Mouse (Mus musculus) urinary bladder, postnatal 4 days (tissue): ENCODE results near the gene Ncoa5.

Source experiments
- DNase-seq, 2 experiments: peaks; one replicate each; pipeline ENCODE4 v3.0.0; 2021 to 2022; ENCODE audit warnings: low spot score in 2 of 2

Ncoa5 gene

DNA sequence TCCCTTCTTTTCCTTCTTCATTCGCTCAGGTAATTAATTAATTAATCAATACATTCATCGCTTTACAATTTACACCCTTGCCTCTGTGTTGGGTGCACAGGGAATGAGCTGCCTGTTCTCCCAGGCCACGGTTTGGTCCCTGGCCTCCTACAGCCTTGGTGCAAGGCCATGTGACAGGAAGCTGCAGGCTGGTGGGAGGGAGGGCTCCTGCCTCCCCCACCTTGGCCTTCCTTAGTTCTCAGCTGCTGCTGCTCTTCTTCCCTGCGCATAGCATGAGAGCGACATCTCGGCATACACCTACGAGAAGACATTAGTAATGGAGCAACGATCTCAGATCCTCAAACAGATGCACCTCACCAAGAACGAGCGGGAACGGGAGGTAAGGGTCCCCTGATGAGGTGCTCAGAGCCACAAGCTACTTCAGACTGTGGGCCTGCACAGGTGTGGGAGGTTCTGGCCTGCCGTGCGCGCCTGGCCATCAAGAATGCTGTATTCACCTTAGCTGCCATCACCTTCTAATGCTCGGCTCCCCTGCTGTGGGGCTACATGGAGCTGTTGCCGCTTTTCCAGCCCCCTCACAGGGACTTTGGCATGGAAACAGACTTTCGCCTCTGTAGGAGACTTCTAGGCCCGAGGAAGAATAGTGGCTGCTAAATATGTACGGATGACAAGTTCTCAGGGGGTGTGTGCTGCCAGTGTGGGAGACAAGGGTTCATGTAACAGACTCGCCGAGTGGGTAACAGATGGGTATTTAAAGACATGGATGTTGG lies 39.8 kb downstream of the Ncoa5 start:
- DNase-seq = no peak

DNA sequence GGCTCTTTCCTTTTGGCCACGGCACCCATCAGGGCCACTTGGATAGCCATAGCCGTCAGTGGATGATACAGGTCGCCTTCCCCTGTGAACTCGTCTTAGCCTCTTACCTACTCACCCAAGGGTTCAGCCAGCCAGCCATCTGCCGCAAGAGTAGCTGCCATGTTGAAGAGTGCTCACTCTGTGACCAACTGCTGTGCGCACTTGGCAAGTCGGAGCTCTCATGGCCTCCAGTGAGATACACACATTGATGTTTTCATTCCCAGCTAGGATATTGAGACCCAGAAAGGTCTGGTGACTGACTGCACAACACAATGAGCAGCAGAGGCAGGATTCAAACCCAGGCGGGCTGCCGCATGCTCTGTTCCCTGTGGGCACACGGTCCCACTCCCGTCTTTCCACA lies 40.5 kb downstream of the Ncoa5 start:
- no peak for DNase-seq

DNA sequence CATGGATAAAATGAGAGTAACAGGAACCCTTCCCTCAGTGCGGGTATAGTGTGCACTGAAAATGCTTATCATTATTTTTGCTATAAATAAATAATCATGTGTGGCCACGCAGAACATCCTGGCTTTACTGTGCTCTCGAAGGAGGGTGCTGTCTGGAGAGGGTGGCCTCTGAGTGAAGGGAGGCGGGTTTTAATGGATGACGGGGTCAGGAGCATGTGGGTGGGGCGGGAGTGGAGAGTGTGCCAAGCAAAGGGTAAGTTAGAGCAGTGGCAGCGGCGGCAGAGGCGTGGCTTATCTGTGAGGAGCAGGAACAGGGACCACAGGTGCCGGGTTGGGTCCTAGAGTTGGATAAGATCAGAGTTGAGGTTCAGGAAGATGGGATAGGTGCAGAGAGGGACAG lies 42.9 kb downstream of the Ncoa5 start:
- DNase-seq = no peak

DNA sequence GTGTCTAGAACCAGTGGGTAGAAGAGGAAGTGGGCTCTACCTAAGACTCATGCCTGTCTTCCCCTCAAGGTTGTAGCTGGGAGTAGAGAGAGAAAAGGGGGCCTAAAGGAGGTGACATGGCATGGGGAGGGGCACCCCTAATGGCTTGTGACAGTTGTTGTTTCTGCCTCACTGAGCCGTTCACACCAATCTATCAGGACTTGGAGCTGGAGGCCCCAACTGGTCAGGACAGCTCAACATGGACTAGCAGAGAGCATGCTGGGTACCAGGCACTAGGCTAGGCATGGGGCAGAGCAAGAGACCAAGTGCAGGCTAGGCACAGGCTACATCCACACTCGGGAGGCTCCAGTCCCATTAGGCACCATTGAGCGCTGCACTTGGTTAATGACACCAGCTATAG lies 43.6 kb downstream of the Ncoa5 start:
- no peak for DNase-seq

DNA sequence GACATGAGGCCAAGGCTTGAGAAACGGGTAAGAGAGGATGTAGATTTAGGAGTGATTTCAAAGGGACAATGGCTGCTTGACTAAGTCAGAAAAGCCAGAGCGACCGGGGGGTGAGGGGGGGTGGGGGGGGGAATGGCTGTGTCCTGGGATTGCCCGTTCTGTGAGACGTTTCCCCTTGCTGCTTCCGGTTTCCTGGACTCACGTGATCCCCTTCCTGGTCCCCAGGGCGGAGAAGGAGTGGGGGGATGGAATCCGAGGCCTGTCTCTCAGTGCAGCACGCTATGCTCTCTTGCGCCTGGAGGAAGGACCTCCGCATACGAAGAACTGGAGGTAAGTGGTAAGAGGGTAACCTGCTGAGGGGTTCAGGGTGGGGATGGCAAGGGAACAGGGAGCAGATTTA lies 45.9 kb downstream of the Ncoa5 start:
- DNase-seq = no peak

DNA sequence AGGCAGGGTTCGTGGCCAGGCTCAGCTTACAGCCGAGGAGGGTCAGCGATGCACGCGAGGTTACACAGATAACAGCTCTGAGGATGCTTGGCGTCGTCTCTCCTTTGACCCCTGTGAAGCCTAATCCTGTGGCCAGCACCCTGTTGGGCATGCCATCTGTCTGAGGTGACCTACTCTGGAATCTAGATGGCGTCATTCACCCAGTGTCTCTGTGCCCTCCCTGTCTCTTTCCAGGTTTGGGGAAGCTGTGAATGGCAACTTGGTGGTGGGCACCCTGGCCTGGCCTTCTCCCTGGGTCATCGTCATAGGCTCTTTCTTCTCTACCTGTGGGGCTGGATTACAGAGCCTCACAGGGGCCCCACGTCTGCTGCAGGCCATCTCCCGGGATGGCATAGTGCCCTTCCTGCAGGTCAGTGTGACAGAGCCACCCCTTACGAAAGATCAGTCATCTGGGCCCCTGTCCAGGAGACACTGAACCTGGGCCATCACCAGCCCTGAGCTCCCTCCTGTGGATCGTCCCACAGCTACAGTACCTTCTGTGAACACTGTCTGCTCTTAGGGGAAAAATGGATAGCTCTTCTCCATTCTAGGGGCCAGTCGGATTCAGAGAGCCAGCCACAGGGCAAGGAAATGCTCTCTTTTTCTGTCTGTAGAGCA lies 48.2 kb downstream of the Ncoa5 start:
- DNase-seq = no peak

DNA sequence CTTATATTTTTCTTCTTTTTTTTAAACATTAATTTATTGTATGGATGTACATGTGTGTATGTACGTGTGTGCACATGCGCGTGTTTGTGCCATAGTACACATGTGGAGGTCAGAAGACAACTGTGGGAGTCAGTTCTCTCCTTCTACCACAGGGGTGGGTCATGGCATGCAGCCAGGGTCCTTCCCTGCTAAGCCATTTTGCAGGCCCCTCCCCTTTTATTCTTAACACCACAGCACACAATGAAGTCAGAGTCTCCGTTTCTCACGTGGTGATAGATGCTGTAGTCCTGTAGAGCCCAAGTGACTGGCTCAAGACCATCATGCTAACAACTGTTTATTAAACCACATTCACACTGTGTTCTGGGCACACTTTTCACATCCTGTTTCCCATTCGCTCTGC lies 48.7 kb downstream of the Ncoa5 start:
- no peak for DNase-seq

DNA sequence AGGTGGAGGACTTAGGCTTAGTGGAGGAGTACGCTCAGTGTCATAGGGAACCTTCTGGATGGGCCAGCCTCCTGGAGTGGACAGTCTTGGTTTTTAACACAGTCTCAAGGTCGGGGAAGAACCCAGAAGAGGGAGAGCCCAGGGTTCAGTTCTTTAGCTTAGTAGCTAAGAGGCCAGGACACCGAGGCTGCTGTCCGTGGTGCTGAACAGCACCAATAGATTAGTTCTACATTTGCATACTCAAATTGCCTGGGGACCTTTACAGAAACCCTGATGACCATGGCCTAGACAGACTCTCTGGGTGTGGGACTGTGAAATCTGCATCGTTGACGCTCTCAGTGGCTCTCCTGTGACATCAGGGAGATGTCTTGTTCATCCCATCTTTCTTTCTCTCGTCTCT lies 54.9 kb downstream of the Ncoa5 start:
- DNase-seq = no peak

DNA sequence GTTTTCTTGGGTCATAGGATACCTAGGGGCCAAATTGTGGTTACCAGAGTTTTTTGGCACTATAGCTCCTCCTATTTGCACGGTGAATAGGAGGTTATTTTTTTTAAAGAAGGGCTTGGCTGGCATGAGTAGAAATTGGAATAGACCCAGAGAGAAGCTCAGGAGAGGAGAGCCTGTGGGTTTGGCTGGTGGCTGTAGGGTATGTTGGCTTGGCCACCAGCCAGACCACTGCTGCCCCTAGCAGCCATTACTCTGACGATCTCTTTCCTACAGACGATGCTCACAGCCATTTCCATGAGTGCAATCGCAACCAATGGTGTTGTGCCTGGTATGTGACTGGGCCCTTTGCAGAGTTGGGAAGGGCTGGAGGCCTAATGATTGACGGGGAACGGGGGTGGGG lies 59.1 kb downstream of the Ncoa5 start:
- DNase-seq = no peak

DNA sequence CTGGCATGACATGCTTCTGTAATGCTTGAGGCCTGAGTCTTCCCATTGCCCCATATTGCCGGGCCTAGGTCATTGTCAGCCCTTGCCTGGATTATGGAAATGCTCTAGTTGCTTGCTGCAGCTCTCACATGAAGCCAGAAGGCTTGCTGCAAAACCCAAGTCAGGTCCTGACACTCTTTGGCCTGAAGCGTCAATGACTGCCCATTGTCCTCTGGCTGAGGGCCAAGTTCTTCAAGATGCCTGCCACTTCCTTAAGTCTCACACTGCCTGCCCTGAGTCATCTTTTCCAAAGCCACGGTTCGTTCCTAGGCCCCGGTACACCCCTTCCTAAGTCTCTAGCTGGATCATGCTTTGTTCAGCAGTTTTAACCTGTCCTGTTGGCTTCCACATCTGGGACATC lies 62.0 kb downstream of the Ncoa5 start:
- DNase-seq = no peak

DNA sequence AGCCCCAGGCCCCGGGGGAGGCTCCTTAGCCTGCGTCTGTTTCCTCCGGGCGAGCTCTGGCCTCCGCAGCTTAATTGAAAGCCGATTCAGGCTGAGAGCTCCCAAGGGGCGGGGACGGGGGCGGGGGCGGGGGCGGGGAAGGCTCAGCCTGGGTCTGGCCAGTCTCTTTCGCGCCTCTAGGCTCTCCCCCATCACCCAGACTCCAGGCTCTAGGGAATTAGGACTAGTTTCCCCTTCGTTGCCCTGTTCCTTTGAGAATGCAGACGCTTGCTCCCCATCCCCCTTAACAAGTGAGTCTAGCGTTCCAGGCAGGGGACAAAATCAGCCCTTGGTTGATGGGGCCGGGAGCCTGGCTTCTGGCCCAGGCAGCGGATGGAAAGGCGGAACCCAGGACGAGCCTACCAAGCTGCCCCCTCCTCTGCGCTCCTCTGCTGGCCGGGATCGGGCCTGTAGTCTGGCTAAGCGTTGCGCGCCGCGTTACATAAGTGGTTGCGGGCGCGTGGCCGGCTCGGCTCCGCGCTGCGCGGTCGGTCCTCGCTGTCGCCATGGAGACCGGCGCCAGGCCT lies 64.0 kb downstream of the Ncoa5 start:
- DNase-seq = no peak

DNA sequence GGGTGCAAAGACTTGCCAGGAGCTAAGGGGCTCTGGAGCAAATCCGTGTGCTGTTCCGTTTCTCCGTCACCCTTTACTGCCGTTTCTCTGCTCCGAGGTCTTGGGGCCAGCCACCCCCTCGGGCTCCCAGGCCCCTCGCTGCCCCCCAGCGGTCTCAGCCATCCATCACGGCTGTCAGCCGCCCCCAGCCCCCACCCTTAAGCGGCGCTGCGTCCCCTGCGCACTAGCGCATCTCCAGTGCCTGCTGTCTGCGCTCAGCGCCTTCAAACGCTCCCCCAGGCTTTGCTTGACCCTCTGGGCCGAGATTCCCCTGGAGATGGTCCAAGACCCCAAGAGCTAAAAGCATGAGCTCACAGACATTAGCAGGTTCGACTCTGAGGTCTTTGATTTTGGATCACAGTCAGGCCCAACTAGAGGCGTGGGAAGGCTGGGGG lies 65.3 kb downstream of the Ncoa5 start:
- DNase-seq = no peak

DNA sequence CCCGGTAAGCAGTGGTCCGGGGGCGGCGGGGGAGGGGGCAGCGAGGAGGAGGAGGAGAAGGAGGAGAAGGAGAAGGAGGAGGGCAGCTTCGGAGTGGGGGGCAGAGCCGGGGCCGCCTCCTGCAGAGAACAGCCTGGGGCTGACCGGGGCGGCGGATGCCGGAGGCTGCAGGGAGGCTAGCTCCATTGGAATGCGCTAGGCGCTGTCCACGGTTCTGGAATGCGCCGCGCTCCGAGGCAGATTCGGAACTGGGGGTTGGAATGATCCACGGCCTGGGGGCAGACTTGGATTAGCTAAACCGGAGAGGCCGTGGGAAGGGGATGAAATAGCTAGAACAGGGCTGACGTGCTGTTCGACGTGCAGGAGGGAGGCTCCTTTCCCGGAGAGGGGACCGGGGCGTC lies 66.2 kb downstream of the Ncoa5 start:
- peak; percentile 68 to 81 for DNase-seq

DNA sequence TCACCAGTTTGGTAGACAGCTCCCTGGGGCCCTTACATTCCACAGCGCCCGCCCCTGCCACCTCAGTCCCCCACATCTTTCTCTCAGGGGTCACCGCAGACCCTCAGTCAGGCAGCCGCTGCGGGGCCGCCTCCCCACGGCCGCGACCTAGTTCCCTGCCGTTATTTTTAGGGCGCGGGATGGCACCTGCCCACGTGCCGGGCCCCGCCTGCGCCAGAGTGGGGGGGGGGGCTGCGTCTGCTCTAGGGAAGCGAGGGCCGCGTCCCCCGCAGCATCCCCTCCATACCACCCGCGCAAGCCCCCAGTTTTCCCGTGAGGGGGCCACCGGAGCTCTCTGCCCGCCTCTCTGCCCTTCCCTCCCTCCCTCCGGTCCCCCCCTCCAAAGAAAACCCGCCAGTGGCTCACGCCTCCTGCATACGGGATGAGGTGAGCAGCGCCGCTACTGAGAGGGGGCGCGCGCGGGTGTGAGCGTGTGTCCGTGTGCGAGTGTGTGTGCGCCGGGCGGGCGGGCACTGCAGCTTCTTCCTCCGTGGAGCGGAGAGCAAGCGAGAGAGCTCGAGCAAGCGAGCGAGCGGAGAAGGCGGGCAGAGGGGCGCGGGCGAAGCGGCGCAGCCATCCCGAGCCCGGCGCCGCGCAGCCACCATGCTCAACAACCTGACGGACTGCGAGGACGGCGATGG lies 66.8 kb downstream of the Ncoa5 start:
- DNase-seq = no peak

DNA sequence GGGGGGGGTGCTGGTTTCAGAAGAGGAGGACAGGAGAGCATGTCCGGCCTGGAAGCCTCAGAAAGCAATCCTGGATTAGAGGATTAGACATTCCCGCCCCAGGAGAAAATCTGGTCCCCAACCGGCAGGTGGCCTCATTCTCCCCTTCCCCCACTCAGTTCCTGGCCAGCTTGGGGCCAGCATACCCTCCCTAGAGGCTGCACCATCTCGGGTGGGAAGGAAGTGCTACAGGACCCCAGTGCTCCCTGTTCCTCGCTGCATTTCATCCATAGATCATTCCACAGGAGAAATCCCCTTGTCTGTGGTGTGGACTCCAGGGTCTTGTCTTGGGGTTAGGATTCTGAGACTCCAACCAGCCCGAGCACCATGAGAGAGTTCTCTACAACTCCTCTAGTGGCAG lies 67.5 kb downstream of the Ncoa5 start:
- no peak for DNase-seq

DNA sequence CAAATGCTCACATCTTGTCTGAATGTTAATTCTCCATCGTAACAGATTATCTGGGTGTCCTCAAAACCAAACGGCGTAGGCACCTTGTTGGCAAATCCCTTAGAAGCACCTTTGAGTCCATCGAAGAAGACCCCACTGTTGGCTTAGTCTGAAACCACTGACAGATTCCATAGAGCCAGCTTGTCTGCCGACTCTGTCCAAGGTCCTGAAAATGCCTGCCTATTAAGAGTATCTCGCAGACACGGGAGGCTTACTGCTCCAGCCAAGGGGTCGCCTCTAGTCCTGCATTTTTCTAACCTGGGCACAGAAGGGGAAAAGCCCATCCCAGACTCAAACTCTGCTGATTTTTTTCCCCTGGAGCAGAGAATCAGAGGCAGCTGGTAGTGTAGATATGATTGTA lies 68.3 kb downstream of the Ncoa5 start:
- no peak for DNase-seq

DNA sequence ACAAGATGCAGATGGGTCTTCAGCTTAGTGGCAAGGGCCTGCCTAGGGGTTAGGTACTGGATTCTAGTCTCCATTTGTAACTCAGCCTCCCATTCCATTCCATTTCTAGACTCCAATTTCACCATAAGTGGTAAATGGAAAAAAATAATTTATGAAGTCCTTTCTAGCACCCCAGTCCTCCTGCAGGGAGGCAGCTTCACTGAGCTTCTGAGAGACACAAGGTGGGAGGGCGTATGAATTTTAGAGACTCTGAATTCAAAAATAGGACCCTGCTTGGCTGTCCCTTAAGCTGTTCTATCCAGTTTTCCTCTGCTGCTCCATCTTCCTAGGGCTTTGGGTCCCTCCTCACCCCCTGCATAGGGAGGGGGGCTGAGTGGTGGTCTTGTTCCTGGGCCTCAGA lies 69.7 kb downstream of the Ncoa5 start:
- no peak for DNase-seq

DNA sequence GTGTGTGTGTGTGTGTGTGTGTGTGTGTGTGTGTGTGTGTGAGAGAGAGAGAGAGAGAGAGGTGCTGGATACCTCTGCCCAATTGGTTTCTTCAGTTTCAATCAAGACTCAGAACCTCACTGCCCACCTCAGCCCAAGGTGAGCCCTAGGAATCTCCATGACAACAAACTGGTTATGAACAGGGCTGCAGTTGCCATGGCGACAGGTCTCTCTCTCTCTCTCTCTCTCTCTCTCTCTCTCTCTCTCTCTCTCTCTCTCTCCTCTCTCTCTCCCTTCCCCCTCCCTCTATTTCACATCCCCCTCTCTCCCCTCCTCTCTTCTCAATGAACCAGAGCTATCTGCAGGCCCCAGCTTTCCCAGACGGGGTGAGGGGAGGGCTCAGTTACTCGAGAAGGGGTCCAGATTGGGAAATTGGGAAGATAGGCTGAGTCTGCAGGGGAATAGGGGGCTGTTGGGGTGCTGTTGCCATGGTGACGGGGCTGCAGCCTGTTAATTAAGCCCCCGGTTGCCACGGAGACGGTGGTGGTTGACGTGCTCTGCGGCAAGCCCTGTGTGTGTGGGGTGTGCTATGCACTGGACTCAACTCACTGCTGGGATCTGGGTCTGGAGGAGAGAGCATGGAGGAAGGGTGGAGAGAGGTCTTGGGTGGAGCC lies 70.3 kb downstream of the Ncoa5 start:
- no peak for DNase-seq

DNA sequence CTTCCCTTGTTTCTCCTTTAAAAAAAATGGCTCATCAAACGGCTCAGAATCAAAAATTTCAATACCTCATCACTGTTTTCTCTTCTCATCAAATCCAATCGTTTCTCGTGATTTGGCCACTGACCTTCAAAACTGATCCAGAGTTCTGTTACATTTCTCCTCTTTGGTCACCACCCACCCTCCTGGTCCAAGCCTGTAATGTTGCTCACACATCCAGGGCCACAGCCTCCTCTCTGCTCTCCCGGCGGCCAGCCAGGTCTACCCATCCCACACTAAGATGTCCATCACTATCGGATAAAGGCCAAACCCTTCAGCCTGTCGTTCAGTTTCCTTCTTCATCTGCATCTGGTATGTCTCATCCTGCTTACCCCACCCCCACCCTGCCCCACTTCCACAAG lies 72.5 kb downstream of the Ncoa5 start:
- no peak for DNase-seq

DNA sequence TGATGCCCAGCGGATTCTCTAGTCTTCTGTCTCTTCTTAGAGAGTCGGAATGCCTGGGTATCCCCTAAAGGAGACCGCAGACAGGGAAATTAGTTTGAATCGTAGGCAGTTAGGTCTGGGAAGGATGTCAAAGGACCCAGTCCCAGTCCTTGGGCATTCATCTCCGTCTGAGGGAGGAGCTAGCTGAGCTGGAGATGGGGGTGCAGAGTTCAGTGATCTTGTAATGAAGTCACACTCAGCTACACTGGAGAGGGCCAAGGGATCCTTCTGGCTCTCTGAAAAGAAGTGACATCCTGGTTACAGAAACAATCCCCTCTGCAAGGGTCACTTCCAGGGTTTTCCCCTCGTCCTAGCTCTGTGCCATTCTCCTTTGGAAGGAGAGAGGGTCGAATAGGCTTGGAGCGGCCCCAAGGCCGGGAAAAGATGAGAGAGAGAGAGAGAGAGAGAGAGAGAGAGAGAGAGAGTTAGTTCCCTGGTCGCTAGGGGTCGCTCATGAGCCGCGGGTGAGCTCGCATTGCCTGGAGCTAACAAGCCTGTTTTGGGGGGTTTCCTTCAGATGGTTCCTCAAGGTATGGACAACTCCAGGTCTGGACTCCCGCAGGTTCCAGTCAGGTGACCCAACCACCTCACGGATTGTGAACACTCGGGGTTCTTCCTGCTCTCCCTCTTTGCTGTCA lies 73.0 kb downstream of the Ncoa5 start:
- DNase-seq = peak; percentile 35 to 72

DNA sequence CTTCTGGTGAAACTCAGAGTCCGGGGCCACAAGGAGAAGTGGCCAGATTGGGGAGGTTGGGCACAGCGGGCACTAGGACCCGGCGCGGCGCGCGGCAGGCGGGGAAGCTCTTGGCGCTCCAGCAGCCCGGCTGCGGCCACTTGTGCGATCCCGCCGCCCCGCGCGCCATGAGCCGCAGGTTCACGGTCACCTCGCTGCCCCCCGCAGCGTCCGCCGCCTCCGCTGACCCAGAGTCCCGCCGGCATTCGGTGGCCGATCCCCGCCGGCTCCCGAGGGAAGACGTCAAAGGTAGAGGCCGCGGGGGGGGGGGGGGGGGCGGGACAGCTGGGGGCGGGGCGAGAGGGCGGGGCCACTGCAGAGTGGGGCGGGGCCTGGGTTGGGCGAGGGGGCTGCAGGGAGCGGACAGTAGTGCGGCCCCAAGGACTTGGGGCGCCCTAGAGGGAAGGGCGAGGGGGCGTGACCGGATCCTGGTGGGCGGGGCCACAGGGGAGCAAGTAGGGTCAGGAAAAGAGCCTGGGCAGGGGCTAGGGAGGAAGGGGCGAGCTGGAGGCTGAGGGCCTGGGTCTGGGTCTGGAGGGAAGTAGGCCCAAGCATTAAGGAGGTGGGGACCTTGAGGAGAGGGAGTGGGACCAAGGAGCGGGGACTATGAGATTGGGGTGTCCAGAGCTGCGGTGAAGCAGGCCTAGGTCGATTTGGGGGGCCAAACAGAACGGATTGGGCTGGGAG lies 73.8 kb downstream of the Ncoa5 start, which contains the start of gene Slc12a5:
Slc12a5 (plus strand) TSS at position 87 of the 726 bp plus-strand sequence.
- DNase-seq = no peak
